Mouse (Mus musculus) adrenal gland, adult 8-10 months (tissue): Measurements from ENCODE around the gene Mettl23. TPM values are rescaled to one million over a fixed set of nuclear protein-coding genes. Genes with fewer than 3 reads are reported as not detected.
"Not testable (repeated sequence)": the region's sequence is repeated elsewhere in the genome, so short reads cannot be mapped to it uniquely, and the experiment has no call there.

Experiments used
- DNase-seq: peaks from one replicate; pipeline ENCODE4 v3.0.0; 2022
- total RNA-seq, 4 experiments: library from RNA; stranded (reverse); gene quantifications; 2 replicates each; pipeline ENCODE4 v1.2.4; 2022

Gene Mettl23
- total RNA-seq, 4 experiments from 2014 or later: 28.2 to 43.9 (median 32.6) TPM

DNA sequence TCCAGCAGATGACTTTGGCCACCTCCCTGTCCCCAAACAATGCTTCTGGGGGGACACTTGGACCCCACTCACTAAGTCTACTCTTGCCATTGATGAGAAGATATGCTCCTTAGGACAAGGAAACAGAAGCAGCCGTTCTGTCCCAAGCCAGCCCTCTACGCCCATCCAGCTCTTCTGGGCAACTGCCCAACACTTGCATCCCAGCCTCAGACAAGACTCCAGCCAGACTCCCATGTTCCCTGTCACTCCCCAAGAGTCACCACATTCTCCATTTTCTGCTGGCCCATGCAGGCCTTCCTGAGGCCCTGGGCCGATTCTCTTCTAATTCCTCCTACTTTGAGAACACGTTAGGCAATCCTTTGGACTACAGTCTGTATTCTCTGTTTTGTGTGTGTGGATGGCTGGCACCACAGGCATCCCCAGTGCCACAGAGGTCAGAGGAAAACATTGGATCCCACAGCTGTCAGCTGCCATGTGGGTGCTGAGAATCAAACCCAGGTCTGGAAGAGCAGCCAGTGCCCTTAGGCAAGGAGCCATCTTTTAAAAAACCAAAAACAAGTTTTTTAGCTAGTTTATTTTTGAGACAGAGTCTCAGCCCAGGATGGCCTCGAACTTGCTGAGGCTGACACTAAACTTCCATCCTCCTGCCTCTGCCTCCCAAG, 23.0 kb upstream of the Mettl23 start:
- no peak for DNase-seq

- no peak for DNase-seq
Measured at GRCm38 (mm10) chr11:116821057-116821940, 21.8 kb upstream of the Mettl23 start.

- no peak for DNase-seq
Measured at GRCm38 (mm10) chr11:116822215-116822614, 20.9 kb upstream of the Mettl23 start.

- DNase-seq: no peak
Measured at GRCm38 (mm10) chr11:116822626-116823025, 20.5 kb upstream of the Mettl23 start.

DNA sequence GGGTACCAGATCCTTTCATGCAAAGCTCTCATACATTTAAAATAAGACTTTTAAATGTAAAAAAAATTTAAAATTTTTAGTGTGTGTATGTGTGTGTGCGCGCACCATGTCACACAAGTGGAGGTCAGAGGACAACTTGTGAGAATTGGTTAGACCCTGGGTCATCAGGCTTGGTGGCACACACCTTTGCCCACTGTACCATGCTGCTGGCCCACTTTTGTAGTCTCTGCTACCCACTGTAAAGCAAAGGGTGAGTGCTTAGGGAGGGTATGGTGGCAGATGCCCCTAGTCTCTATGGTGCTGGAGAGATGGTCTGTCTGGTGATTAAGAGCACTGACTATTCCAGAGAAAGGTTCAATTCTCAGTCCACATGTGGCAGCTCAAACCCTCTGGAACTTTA, 19.8 kb upstream of the Mettl23 start:
- DNase-seq: no peak

GRCm38 (mm10) chr11:116823885-116824284, 19.2 kb upstream of the Mettl23 start:
- not testable (repeated sequence) for DNase-seq

DNA sequence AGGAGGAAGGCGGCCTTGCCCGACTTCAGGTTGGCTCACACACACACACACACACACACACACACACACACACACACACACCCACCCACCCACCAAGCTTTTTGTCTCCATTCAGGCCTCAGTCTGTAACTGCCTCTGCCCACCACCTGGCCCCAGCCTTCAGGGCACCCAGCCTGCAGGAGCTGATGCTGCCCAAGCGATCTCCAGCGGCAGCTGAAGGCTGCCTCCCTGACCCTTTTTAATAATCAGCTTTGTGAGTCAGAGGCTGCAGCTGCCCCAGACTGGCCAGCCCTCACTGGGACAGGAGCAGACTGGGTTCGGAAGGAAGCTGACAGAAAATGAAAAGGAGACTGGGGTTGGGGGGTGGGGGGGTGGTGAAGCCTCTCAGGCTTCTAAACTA, 17.8 kb upstream of the Mettl23 start:
- DNase-seq: peak; percentile 53

DNA sequence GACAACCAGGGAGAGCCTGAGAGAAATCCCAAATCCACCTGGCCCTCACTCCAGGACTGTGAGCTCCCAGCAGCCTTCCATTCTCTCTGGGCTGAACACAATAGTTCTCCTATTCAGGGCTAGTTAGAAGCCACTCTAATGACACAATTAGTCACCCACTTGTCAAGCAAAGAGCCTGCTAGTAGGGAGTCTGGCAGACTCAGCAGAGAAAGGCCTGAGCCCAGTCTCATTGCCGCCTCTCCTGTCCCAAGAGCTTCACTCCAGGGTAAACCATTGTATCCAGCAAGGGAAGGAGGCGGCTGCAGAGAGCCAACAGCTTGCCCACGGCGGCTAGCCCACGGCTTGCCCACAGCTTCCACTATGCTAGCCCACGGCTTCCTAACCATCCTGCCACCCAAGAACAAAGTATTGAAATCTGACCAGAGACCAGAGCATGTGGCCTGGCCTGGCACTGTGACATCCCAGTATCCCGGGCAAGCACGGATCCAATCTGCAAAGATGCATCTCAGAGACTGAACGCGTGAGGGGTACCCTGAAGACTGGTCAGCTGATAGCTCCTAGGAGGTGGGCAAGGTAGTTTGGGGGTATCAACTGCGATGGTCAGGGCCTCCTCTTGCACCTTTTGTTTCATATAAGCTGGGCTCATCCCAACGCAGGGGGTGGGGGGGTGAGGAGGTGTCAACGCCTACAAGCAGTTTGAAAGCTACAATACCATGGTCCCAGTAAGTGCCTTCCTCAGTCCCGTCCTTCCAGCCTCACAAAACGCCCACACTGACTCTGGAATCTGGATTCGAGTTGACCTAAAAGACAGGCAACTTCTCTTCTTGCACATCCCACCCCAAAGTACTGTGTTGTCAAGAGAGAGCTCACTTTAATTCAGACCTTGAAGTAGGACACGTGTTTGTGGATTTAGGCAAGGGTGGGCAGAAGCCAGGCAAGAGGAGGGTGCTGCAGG, 16.3 kb upstream of the Mettl23 start:
- DNase-seq: no peak

DNA sequence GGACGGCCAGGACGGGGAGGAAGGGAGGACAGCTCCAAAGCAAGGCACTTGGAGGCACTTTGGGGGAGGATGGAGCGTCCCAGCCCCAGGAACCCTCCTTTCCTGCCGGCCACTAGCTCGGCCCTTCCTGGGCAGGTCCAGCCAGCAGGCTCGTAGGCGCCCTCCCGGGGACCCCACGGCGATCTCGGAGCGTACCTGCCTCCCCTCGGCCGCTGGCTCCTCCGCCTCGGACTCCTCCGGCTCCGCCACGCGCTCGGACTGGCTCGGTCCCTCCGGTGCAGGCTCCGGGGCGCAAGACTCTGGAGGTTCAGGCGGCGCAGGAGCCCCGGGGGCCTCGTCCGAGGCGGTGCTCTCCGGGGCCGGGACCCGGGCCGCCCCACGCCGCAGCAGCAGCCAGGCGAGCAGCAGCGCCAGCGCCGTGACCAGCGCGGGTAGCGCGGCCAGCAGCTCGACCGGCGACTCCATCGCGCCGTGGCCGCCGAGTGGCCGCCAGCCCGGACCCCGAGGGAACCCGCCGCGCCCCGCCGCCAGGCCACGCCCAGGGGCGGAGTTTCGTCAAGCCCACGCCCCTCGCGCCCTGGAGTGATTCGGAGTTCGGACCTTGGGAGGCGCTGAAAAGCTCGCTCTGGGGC, 15.4 kb upstream of the Mettl23 start, which contains the start of gene Mxra7:
TSS of gene Mxra7 (minus strand) at position 513 of the 632 bp plus-strand sequence.
- DNase-seq: peak; percentile 75

DNA sequence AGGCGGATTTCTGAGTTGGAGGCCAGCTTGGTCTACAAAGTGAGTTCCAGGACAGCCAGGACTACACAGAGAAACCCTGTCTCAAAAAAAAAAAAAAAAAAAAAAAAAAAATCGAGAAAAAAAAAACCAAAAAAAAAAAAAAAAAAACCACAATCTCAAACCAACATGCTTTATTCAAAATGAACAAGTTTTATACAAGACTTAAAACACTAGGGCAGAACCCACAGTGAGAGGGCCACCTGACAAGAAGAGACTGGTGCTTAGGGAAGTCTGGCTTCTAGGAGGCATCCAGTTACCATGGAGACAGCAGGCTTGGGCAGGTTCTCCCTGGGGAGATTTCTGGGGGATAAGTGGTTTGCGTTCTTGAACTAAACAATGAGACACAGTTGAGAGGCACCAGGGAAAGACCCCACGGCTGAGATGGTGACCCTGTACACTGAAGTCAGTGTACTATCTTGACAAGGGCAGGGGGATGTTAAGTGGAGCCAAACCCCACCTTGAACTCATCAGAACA, 10.8 kb upstream of the Mettl23 start:
- no peak for DNase-seq

- DNase-seq: no peak
Measured at GRCm38 (mm10) chr11:116834954-116835353, 8.1 kb upstream of the Mettl23 start.

- DNase-seq: no peak
Measured at GRCm38 (mm10) chr11:116836283-116836682, 6.8 kb upstream of the Mettl23 start.

DNA sequence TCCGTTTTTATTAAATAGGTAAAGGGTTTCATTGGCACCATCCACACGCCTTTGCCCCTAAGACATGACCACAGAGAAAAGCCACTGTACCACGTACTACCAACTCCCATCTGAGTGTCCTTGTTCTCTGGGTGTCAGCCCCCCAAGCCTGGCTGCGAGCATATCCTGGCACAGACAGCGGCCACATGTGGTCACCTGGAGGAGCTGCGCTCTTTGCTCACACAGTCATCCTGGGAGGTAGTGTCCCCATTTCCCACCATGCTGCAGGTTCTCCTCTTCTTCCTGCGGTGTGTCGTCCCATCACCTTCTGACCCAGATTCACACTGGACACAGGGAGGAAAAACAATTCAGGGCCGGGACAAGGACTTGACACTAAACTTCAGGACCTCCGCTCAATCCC, 5.6 kb upstream of the Mettl23 start:
- DNase-seq: no peak

DNA sequence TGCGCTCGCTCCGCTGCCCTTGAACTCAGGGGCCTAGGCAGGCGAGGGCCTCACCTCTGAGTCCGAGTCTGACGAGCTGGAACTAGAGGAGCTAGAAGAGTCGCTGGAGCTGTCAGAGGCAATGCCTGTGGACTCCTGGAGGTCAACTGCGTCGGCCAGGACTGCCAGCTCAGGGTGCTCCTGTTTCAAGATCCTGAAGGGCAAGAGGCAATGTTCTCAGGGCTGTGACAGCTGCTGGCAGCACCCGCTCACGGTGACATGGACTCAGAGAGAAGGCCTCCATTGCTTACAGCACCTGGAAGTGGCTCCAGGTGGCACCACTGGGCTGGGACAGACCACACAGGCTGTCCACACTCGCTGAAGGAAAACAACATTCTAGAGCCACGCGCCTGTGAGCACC, 4.1 kb upstream of the Mettl23 start:
- DNase-seq: no peak

- DNase-seq: no peak
Measured at GRCm38 (mm10) chr11:116839601-116840000, 3.5 kb upstream of the Mettl23 start.

DNA sequence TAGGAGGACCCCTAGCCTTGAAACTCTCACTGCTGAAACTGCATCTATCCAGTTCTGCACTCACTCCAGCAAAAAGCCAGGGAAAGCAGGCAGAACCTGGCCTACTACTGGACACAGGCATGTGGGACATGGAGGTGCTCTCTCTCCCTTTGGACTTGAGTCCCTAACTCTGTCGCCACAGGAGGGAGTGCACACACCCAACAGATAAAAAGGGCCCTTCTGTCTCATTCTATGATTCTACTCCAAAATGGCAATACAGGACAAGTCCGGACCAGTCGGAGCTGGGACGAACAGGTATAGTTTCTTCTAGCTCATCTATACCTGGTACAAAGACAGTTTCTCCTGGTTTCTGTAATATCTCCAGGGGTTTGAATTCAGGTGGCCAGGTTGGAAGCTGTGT, 2.3 kb upstream of the Mettl23 start:
- no peak for DNase-seq

DNA sequence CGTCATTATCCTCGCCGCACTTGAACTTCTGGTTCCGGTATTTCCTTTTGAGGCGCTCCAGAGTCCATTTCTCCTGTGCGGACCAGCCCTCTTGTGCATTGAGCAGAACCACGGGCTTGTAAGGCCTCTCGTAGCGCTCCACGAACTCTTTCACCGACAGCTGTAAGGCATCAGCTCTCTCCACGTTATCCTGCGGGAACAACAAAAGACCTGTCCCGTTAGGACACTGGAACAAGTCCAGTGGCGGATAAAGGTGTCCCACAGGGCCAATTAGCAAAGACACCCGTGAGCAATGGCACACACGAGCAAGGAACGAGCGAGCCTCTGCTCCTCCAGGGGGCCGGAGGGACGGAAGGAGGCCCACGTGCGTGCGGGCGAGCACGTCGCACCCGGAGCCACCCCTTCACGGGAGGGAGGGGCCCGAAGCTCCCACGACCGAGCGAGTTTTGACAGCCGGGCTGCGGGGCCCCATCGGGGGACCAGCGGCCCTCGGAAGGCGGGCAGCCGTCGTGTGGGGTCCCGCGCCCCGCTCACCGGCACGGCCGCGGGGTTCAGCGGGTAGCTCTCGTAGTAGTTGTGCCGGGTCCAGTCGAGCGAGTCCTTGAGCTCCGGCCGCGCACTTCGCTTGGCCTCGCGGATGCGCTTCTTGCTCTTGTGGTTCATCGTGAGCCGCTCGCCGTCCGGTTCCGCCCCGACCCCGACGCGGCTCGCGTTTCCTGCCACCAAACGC, 382 bp upstream of the Mettl23 start:
- DNase-seq: peak; percentile 67

GRCm38 (mm10) chr11:116846593-116847181, 3.6 kb downstream of the Mettl23 start:
- no peak for DNase-seq

DNA sequence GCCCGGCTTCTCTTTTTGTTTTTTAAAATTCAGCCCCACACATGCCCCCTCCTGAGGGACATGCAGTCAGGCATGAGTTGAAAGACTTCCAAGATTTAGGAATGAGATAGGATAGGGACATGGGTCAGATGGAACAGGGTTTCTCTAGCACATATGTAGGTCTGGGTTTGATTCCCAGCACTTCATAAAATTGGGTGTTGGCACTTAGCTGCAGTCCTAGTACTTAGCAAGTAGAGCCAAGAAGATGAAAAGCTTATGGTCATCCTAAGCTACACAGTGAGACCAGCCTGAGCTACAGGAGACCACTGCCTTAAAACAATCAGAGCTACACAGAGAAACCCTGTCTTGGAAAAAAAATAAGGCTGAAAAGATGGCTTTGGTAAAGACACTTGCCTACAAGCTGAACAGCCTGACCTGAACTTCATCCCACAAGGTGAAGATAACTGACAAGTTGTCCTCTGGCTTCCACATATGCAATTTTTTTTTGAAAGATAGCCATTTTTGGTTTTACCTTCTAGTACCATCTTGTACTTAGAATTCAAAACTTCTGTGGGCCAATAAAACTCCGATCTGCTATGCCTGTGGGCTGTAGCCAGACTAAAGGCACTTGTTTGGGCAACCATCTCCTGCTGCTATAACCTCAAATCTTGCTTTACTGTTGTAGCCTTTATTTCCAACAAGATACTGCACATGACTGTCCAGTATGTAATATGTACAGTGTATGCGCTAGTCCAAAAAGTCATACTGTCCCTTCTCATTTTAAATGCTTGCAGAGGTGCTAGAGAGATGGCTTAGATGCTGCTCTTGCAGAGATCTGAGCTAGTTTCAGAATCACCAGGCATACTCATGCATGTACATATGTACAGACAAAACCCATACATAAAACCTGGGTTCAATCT, 4.4 kb downstream of the Mettl23 start:
- DNase-seq: no peak
